Mouse (Mus musculus) olfactory bulb, adult 2 months (tissue): ENCODE results near the gene Larp1b.

Source experiments
- CTCF ChIP-seq: fragments of 200-500 bp; IDR thresholded peaks from 2 replicates; pipeline ENCODE4 v1.5.1; 2012; ENCODE audit warnings: low read depth, mild to moderate bottlenecking, low read length, moderate library complexity; ENCODE audit not compliant: insufficient read depth
- POLR2A ChIP-seq: fragments of 200-500 bp; IDR thresholded peaks from 2 replicates; pipeline ENCODE4 v1.6.1; 2012; ENCODE audit warnings: mild to moderate bottlenecking, low read depth, low read length, moderate library complexity; ENCODE audit not compliant: insufficient read depth

- TF ChIP-seq POLR2A (no peak), CTCF (no peak)
Measured at GRCm38 (mm10) chr3:40991541-40991940, 41.9 kb downstream of the Larp1b start.
